Mouse (Mus musculus): ENCODE measurements around the gene Ptpn1. TPM values are rescaled to one million over a fixed set of nuclear protein-coding genes. Genes with fewer than 3 reads are reported as not detected.
A peak's percentile ranks its signal among the peaks of the same experiment; 100 is the strongest.

The Ptpn1 gene
- total RNA-seq (2022): 10 to 100 TPM; 56.1 to 70.3 (median 60.7) TPM

DNA sequence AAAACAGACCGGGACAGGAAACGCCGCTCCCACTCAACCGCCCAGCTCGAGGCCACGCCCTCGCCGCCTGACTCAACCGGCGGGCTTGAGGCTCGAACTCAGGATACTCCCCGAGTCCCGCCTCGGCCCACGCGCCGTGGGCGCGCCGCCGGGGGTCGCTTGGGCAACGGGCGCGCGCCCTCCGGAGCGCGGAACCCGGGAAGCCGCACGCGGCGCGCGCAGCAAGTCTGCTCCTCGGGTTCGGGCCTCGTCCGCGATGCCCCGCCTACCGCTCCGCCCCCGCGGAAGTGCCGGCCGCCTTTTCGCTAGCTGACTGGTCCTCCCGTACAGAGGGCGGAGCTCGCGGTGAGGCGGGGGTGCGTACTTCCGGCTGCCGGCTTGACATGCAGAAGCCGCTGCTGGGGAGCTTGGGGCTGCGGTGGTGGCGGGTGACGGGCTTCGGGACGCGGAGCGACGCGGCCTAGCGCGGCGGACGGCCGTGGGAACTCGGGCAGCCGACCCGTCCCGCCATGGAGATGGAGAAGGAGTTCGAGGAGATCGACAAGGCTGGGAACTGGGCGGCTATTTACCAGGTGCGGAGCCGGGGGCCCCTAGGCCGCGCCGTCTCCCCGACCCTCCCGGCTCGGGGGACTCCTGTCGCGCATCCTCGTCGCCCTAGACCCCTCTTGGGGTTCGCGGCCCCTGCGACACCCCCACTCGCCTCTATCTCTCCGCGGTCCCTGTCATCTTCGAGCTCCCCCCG, at the start of gene Ptpn1:
Gene Ptpn1 (plus strand): TSS at position 73 of the 742 bp plus-strand sequence.
- DNase-seq: peak; percentile 96

DNA sequence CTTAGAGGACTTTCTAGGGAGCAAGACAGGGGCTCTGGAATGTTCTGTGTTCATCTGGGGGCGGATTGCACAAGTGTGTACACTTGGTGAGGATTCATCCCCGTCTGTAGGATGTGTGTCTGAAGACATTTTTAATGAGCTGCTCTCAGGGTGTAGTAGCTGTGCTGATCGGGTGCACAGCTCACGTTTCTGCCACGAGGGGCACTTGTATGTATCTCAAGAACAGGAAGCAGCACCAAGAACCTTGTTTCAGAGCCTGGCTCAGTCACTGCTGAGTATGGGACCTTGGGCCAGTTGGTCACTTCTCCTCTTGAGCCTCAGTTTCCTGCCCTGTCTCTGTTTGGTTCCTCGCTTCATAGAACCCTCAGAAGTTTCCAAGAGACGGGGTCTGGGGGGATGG, 45.4 kb upstream of the Ptpn1 start:
- DNase-seq: no peak

DNA sequence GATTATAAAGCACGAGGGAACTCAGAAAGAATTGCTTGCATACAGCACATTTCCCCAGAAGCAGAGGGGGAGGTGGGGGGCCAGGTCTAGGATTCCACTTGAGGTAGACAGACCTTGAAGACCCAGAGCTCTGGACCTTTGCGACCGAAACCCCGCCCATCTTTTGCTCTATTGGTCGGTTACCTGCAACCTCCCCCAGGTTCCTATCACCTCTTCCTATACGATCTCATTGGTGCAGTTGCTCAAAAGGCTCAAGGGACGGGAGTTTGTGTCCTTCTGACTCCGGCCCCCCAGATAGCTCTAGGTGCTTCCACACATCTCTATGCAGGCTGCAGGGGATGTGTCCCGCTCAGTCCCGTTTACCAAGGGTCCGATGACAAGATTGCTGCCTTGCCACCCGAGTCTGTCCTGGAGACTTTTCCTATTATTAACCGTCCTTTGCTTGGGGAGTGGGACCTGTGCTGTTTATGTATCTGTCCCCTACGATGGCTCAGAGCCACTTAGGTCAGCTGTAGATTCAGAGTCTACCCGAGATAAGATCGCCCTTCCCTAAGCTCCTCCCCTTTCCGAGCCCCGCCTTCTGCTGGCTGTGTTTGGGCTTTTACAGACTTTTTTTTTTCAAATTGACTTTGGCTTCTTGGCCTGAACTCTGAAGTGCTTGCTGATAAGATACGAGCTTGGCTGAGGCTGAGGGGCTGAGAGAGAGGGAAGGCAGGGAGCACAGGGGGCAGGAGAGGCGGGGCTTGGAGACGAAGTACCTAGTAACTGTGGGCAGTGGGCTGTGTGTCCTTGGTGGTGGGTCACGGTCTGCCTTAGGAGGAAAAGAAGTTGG, 44.1 kb upstream of the Ptpn1 start:
- DNase-seq: peak; percentile 68

DNA sequence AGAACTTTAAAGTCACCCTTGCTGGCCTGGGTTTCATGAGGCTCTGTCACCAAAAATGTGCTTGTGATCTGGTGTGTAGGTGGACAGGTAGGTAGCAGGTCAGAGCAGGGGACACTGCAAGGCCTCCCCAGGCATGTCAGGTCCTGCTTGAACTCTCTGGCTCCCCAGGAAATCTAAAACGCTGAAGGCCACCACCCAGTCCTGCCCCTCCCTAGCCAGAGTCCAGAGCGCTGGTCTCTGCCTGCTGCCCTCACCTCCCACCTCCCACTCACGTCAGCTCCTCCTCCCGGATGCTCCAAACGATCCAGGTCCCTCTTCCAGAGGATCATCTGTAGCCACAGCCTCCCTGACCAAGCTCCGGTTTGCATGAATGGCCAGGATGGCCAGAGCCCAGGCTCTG, 43.0 kb upstream of the Ptpn1 start:
- DNase-seq: no peak

DNA sequence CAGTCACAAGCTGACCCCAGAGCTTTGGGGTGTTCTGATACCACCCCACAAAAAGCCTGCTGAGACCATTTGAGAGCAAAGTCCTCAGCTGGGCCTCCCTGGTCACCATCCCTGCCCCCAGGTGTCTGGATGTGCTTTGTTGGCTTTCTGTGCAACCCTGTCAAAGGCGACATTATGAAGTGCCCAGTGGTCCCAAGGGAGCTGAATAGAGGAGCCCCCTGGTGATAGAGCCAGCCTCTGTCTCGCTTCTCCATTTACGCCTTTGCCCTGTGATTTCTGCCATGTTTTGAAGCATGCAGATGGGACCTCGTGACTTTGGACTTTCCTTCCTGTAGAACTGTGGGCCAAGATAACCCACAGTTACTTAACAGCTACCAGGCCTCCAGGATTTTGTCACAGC, 42.0 kb upstream of the Ptpn1 start:
- no peak for DNase-seq

DNA sequence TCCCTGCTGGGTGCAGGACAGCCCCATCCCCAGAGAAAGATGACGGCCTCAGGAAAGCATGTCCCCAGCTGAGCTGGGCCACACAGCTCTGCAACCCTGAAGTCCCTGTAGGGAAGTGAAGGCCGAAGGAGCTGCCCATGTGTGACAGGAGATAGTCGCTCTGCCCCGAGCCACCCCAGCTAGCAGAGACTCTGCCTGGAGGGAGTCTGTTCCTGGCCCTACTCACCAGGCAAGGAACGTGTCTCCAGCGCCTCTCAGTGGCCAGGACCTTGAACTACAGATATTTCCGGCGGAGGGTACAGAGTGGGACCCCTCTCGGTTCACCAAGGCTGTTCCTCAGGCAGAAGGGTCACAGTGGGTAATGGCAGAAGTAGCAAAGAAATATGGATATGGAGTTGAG, 39.9 kb upstream of the Ptpn1 start:
- DNase-seq: peak; percentile 79

DNA sequence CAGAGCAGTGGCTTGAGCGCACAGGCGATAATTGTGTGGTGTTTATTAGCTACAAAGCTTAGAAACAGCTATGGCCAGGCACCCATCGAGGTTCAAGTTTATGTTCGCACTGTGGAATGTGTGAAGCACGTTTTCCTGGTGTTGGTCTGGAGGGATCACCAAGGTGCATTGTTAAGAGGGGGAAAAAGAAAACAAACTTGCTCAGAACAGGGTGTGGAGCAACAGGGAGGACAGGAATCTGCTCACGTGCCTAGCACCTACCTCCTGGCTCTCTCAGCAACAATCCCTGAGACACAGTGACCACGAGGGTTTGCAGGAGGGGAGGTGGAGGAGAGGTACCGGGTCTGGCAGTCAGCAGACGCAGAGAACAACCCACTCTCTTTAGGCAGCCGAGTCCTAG, 38.2 kb upstream of the Ptpn1 start:
- DNase-seq: no peak

DNA sequence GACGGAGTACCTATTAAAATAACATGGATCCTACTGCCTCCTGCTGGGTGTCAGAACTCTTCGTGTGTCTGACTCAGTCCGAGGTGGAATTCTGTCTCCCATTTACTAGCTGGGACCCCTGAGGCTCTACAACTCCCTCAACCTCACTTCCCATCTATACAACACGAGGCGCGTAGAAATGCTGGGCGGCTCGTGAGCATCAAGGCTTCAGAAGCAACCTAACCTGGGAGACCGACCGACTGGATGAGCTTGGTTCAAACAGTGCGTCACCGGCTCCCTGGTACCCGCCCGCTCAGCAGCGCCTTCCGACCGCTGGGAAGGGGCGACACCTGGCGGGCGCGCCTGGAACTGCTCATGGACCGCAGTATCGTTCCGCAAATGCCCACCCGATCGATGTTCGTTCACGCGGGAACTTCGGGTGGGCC, 36.9 kb upstream of the Ptpn1 start:
- peak; percentile 73 for DNase-seq

DNA sequence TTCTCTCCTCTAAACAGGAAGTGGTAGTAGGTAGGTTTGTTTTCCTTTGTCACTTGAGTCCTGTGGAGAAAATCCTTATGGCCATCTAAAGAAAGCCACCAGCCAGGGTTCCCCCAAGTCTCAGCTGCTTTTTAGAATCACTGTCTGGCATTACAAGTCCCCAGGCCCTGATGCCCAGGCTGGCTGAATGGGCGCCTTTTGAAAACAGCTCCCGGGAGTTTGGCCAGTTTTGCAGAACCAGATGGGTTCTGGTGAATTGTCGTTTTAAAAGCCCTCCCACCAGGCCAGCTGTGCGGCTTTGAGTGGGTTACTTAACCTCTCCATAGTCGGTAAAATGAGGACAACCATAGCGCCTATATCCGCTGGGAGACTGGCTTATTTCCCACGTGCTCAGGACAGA, 34.0 kb upstream of the Ptpn1 start:
- DNase-seq: no peak

DNA sequence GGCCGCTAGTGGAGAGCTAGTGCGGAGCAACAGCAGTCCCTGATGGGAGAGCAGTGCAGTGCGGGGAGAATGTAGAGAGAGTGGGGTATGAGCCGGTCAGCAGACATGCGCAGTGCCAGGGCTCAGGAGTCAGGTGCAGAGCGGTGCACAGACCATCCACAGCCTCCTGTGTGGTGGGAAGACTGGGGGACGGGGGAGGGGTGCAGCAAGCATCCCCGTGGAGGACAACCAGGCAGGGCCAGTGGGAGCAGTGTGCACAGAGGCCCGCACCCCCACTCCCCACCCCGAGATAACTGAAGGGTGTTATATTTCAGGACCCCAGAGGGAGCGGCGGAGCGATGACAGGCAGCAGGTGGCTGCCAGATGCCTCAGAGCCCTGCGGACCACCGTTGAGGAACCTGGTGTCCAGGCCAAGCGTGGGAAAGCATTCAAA, 31.9 kb upstream of the Ptpn1 start:
- no peak for DNase-seq

DNA sequence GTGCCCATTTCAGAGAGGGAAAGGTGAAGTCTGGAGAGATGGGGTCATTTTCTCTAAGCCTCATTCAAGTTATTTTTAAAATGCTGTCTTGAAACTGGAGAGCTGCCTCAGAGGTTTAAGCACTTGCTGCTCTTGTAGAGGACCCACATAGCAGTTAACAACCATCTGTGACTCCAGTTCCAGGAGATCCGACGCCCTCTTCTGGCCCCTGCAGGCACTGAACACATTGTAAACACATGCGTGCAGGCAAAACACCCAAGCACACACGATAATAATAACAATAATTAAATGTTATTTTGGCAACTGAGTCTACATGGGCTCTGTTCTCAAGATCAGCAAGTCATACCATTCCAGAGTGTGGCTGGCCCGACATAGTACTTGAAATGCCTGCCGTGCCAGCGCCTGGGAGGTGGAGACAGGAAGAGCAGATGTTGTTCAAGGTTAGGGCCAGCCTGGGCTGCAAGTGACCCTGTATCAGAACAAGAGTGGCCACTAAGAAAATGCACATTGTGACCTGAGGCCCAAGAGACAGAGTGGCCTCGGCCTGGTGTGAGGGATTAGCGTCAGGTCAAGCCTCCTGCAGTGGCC, 29.6 kb upstream of the Ptpn1 start:
- DNase-seq: no peak

DNA sequence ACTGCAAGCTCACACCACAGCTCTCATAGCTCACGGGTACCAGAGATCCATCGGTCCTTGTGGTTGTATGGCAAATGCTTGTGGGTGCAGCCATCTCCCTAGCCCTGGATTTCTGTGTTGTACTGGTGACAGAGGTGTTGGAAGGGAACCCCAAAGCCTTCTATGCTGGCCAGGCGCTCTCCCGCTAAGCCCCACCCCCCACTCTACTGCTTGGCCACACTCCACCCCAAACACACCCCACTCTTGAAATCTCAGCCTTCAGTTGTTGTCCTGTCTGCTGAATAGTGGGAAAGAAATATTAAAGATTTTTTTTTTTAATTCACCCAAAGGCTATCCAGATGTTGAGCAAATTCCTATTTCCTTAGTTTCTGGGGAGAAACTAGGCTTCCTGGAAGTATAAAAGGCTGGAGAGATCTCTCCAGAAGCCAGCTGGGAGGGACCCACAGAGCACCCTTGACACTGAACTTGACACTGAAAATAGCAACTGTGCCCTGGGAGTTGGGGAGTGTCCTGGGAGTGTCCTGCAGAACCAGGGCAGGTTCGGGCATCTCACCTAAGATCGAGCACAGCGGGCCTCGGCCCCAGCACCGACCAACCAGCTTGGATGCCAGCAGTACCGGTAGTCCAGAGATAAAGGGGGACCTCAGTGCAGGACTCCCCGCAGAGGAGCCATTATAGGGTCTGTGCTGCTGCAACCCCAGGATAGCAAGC, 28.5 kb upstream of the Ptpn1 start:
- DNase-seq: no peak

DNA sequence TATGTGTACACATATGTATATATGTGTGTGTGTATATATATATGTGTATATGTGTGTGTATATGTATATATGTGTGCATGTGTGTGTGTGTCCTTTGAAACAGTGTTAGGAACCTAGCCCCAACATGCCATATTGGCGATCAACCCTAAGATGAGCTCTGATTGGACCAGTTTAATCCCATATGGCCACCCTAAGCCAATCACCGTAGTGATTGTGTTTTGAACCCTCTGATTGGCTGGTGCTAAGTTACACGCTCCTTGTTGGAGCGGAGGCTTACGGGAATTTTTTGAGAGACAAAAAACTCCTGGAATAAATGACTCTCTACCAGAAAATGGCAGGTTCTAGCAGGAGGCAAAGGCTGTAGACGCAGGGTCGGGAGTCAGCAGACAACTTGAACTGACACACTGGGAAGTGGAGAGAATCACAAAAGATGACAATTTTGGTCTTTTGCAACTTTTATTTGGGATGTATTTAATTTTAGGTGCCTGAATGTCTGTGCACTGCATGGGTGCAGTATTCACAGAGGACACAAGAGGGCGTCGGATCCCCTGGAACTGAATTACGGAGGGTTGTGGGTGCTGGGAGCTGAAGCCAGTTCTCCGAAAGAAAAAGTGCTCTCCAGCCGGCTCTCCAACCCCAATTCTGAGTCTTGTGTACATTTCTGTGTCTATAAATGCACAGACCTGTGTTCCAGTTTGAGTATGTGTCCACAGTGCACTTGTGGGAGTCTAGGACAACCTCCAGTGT, 27.1 kb upstream of the Ptpn1 start:
- no peak for DNase-seq

DNA sequence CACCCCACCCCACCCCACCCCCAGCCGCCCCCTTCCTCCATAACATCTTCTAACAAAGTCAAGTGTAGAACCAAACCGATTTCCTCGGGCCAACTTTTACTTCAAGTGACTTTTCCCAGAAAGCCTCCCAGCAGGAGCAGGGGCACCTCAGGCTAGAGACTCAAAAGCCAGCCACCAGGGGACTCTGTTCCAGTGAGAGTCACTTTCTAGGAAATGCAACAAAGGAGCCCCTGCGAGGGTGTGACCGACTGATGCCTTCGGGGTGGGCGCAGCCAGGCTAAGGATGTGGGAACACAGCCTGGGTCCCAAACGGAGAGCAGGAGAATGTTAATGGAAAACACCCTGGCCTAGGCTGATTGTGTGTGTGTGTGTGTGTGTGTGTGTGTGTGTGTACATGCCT, 26.3 kb upstream of the Ptpn1 start:
- no peak for DNase-seq

DNA sequence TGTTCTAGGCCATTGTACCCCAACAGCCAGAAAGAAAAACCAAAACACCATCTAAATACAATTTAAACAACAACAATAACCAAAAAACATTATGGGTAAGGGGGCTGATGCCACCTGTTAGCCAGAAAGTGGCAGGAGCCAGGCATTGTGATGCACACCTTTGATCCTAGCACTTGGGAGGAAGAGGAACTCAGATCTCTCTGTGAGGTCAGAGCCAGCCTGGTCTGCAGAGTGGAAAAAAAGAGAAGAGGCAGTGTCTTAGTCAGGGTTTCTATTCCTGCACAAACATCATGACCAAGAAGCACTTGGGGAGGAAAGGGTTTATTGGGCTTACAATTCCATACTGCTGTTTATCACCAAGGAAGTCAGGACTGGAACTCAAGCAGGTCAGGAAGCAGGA, 25.1 kb upstream of the Ptpn1 start:
- no peak for DNase-seq

DNA sequence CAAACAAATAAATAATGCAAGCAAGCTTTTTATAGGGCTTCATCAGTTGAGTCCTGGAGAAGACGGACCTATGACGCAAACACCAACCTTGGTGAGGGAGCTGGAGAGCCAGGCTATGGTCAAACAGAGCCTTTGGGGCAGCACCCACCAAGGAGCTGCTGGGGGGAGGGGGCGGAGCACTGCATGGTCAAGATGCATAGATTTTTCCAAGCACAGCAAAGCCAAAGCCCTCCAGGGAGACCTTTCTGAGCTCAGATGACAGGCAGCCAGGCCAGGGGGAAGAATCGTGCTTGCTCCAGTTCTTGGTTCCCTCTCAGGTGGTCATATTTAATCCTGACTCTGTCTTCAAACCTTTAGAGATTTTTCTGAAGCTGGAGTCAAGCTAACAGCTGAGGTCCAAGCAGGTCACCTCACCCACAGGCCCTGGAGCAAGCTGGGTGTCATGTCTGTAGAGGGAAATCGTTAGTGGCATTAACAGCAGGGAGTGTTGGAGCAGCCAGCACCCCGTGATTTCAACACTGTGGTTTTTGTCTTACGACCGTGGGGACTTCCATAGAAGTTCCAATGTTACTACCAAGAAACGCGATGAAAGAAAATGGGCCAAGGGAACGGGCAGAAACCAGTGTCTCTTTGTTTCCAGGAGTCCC, 22.2 kb upstream of the Ptpn1 start:
- DNase-seq: no peak

DNA sequence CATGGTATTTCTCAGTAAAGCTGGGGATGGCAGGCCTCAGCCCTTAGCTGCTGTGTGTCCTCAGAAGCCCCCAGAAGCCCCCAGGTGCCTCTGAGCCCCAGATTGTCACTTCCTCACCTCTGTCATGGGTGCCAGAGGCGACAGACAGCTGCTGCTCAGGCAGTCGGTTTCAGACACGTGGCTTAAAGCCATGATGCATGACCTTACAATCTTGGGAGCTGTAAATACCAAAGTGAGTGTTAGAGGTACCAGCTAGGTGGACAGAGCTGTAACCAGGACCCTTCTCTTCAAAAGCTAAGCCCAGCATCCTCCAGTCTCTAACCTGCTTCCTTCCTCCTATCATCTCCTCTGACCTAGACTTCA, 21.7 kb upstream of the Ptpn1 start:
- no peak for DNase-seq

DNA sequence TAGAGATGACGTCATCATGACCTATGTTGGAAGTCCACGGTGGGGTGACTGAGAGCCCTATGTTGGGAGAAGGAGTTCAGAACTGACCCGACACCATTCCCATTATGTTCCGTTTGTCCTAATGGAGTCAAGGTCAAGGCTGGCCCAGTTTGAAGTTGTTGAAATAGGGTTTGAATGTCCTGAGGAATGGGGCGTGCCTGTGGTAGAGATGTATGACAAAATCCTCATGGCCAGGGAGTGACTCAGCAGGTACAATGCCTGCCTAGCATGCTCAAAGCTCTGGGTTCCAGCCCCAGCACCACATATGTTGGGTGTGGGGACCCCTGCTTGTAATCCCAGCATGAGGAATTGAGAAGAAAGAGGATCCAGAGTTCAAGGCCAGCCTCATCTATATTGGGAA, 20.3 kb upstream of the Ptpn1 start:
- no peak for DNase-seq

DNA sequence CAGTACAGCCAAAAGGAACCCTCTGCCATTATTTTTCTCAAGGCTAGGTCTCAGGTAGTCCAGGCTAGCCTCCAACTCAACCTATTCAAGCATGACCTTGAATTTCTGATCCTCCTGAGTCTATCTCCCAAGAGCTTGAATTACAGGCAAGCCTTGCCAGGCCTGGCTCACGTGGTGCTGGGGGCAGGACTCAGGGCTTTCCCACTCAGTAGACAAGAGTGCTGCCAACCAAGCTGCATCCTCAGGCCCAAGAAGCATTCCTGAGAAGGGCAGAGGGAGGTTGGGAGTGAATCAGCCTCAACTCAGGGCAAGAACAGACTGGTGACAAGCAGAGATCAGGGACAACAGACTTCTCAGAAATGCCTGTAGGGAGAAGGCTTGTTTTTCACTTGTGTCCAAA, 12.8 kb upstream of the Ptpn1 start:
- DNase-seq: no peak

DNA sequence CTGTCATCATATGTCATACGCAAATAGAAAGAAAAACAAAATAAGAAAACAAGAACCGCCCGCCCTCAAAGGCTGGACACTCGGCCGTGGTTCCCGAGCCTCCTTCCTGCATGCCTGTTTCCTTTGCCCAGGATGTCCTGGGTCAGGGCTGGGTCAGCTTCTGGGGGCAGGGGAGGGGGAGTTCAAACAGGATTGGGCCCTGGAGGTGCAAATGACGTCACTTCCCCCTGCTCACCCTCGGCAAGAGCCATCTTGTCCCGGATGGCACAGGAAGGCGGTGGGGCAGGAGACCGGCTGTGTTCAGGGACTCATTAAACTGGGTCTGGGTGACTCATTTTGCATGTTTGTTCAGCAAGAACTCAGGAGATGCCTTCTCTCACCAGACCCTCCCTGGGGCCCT, 11.8 kb upstream of the Ptpn1 start:
- DNase-seq: no peak

DNA sequence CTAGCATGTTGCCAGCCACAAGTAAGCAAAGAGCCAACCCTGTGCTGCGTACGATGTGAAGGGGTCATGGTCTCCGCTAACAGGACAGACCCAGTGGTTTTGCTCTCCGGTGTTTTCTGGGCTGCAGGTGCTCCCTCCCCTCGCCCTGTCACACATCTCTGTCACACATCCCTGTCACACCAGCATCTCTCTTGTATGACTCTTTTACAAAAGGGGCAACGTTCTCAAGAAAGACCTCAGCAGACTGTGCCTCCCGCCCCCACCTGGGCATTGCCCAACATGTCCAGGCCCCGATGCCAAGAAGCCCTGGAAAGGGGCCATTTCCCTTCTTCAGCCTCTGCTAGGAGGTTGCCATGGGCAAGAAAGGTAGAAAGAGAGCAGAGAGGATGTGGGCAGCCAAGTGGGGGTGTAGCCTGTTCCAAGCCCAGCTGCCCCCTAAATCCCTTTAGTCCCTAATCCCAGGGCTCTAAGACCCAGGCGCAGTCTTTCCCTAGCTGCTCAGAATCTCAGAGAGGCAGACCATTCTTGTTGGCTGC, 10.8 kb upstream of the Ptpn1 start:
- no peak for DNase-seq

All from adrenal gland, adult 8-10 months (tissue).